Mouse (Mus musculus) heart, adult 2 months (tissue): Measurements from ENCODE around the gene H1f0. TPM values are rescaled to one million over a fixed set of nuclear protein-coding genes. Genes with fewer than 3 reads are reported as not detected.

Experiments used
- DNase-seq, 2 experiments: peaks; one replicate each; pipeline ENCODE4 v3.0.0; 2021
- H3K27ac ChIP-seq: fragments of 200-600 bp; 2 replicates; pipeline ENCODE4 v1.8.1; 2022
- H3K27me3 ChIP-seq: fragments of 200-500 bp; 2 replicates; pipeline ENCODE4 v1.6.1; 2012; ENCODE audit warnings: mild to moderate bottlenecking, low read length, inconsistent platforms, mixed read lengths; ENCODE audit not compliant: control insufficient read depth, insufficient read depth
- H3K36me3 ChIP-seq: fragments of 200-500 bp; 2 replicates; pipeline ENCODE4 v1.6.1; 2012; ENCODE audit warnings: low read length, inconsistent platforms; ENCODE audit not compliant: control insufficient read depth, insufficient read depth
- H3K4me1 ChIP-seq: fragments of 200-500 bp; 2 replicates; pipeline ENCODE4 v1.6.1; 2011; ENCODE audit warnings: low read length; ENCODE audit not compliant: control insufficient read depth, insufficient read depth
- H3K4me3 ChIP-seq: fragments of 200-600 bp; 2 replicates; pipeline ENCODE4 v1.8.1; 2022
- H3K79me2 ChIP-seq: fragments of 200-500 bp; replicated peaks from 2 replicates; pipeline ENCODE4 v1.6.1; 2012; ENCODE audit warnings: mild to moderate bottlenecking, inconsistent platforms, low read length, moderate library complexity, mixed read lengths; ENCODE audit not compliant: control insufficient read depth, insufficient read depth
- H3K9ac ChIP-seq: fragments of 200-500 bp; 2 replicates; pipeline ENCODE4 v1.6.1; 2012; ENCODE audit warnings: low read depth, mild to moderate bottlenecking, control low read depth, inconsistent platforms, low read length, mixed read lengths
- CTCF ChIP-seq: fragments of 200-600 bp; IDR thresholded peaks from 2 replicates; pipeline ENCODE4 v1.8.1; 2022; ENCODE audit warnings: antibody characterized with exemption, mild to moderate bottlenecking, moderate library complexity
- EP300 ChIP-seq: fragments of 200-500 bp; IDR thresholded peaks from 2 replicates; pipeline ENCODE4 v1.6.1; 2011; ENCODE audit warnings: low read depth, low read length, control low read depth; ENCODE audit not compliant: insufficient read depth
- POLR2A ChIP-seq: fragments of 200-500 bp; IDR thresholded peaks from 2 replicates; pipeline ENCODE4 v1.6.1; 2011; ENCODE audit warnings: mild to moderate bottlenecking, low read depth, low read length, control low read depth; ENCODE audit not compliant: insufficient read depth
- WGBS: fragments of 180-500 bp; shearing (Covaris S2); methylation state at CpG from one replicate; pipeline ENCODE4 v1.1.7; 2018; 5-methylcytosine and 5-hydroxymethylcytosine counted together
- intact Hi-C: fragments of 180-260 bp; cut with DNase I; formaldehyde crosslinking; loops from one replicate; pipeline ENCODE4 v1.15.1; 2025
- polyA plus RNA-seq: library from polyadenylated mRNA; depleted of rRNA; stranded (reverse); fragments of >200 nt; gene quantifications from 2 replicates; pipeline ENCODE4 v1.2.3, GENCODE M21; 2012
- total RNA-seq, 2 experiments: library from RNA; stranded (reverse); gene quantifications; 2 replicates each; pipeline ENCODE4 v1.2.3; 2021

Gene H1f0
- total and polyA plus RNA-seq, 3 experiments: 54.2 to 82.4 (median 73.3) TPM

DNA sequence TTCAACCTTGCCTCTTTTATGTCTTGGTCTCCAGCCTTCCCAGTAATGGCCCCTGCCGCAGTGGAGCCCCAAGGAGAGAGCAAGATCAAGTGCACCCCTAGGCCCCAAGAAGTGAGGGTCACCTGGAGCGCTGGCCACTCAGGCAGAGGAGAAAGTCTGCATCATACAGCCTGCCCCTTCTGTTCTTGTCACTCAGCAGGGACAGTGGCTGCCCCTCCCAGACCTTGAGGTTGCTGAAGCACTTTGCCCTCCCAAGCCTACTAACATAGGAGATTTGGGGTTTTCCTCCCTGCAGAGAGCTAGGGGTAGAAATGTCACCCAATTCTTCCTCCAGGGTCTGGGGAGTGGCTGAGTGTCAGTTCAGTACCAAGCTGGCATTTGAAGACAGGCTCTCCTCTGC lies 24.1 kb downstream of the H1f0 start:
- Histone ChIP-seq H3K4me1 (no peaks in the 10 kb centered on the region), H3K79me2 (no peaks in the 10 kb centered on the region), H3K9ac (no peak overlapping the region), H3K27me3 (no peaks in the 10 kb centered on the region), H3K4me3 (no peak overlapping the region), H3K27ac (no peak overlapping the region), H3K36me3 (no peaks in the 10 kb centered on the region)
- WGBS: 83% methylated on average over 2 of the region's 2 CpGs
- intact Hi-C loops: no loop called here
- no peak for TF ChIP-seq EP300
- no peak for TF ChIP-seq CTCF
- TF ChIP-seq POLR2A: no peak
- DNase-seq: no peak

DNA sequence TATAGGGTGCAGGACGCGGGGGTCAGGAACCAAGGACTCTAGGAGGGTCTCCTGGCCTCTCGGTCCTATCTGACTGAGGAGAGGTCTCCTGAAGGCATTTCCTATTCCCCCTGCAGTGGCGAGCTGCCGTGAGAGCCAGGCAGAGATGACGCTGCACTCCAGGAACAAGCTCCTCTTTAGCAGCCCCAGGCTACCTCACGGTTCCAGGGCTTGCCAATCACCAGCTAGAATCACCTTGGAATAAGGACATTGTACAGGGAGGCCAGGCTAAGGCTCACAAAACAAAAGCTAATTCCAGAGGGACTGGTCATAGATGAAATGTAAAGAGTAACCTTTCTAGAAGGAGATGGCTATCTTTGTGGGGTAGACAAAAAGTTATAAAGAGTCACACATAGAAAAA lies 28.4 kb downstream of the H1f0 start:
- intact Hi-C loops: no loop called here

DNA sequence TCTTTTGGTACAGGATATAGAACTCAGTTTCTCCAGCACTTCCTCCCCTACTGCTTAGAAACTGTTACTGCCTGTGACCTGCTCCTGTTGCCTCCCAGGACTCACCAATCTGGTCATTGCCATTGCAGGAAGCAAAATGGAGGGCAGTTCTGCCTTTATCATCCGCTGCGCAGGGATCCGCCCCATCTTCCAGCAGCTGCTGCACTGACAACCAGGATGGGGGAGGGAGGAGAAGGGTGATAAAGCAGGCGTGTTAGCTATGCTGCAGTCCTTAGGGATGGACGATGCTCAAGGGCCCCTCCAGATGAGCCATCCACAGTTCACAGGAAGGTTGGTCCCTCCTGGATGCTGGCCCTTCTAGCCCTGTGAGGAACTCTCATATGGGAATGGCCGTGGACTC lies 29.6 kb downstream of the H1f0 start:
- Histone ChIP-seq H3K27ac (no peak overlapping the region), H3K36me3 (no peaks in the 10 kb centered on the region), H3K4me3 (no peak overlapping the region), H3K9ac (no peak overlapping the region), H3K27me3 (no peaks in the 10 kb centered on the region), H3K79me2 (peaks cover 2% of the 10 kb centered on the region; the same call in 1 of the 2 replicates), H3K4me1 (no peaks in the 10 kb centered on the region; the same call in 1 of the 2 replicates)
- DNase-seq: no peak
- WGBS: 83% methylated on average over 6 of the region's 6 CpGs
- intact Hi-C loops: no loop called here
- TF ChIP-seq CTCF: no peak
- TF ChIP-seq EP300: no peak
- no peak for TF ChIP-seq POLR2A

More for the DNA sequence above, 28.4 kb downstream of the H1f0 start:
- Histone ChIP-seq H3K4me3 (no peak overlapping the region), H3K79me2 (no peaks in the 10 kb centered on the region), H3K4me1 (no peaks in the 10 kb centered on the region), H3K27ac (no peak overlapping the region), H3K9ac (no peak overlapping the region), H3K36me3 (no peaks in the 10 kb centered on the region), H3K27me3 (no peaks in the 10 kb centered on the region)
- no peak for DNase-seq
- 90% methylated on average over 7 of the region's 7 CpGs for WGBS
- TF ChIP-seq POLR2A: no peak
- TF ChIP-seq EP300: no peak
- no peak for TF ChIP-seq CTCF

DNA sequence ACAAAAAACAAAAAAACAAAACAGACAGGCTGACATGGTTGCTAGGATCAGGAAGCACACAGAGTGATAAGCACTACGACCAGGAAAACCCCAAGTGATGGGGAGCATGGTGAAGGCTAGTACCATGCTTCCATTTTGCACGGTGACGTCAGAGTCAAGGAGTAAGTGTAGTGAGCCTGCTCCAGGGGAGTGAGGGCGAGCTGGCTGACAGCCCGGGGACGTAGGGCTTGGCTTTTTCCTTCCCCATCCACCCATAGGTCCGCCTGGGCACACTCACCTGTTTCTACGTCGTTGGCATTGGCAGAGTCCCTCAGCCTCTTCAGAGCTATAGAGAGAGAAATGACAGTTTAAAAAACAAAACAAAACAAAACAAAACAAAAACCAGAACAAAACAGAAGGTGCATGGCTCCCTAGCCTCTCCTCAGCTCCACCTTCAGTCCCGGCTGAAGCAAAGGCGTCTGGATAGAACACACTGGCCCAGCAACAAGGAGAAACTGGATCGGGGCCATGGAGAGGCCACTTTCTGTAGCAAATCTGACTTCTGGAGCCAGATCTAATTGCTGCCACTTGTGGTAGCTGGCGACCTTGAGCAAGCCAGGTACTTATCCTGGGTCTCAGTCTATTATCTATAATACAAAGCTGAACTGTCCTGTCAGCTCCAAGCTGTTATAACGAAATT lies 32.8 kb downstream of the H1f0 start:
- peaks cover 2% of the 10 kb centered on the region for H3K4me1 ChIP-seq
- H3K9ac ChIP-seq: no peak overlapping the region
- H3K4me3 ChIP-seq: no peak overlapping the region
- peaks cover 2% of the 10 kb centered on the region; the same call in 1 of the 2 replicates for H3K79me2 ChIP-seq
- DNase-seq: no peak
- TF ChIP-seq EP300: no peak
- no peak for TF ChIP-seq CTCF
- TF ChIP-seq POLR2A: no peak
- no peaks in the 10 kb centered on the region for H3K27me3 ChIP-seq
- 76% methylated on average over 14 of the region's 14 CpGs for WGBS
- intact Hi-C loops: no loop called here
- H3K27ac ChIP-seq: no peak overlapping the region
- H3K36me3 ChIP-seq: no peaks in the 10 kb centered on the region

DNA sequence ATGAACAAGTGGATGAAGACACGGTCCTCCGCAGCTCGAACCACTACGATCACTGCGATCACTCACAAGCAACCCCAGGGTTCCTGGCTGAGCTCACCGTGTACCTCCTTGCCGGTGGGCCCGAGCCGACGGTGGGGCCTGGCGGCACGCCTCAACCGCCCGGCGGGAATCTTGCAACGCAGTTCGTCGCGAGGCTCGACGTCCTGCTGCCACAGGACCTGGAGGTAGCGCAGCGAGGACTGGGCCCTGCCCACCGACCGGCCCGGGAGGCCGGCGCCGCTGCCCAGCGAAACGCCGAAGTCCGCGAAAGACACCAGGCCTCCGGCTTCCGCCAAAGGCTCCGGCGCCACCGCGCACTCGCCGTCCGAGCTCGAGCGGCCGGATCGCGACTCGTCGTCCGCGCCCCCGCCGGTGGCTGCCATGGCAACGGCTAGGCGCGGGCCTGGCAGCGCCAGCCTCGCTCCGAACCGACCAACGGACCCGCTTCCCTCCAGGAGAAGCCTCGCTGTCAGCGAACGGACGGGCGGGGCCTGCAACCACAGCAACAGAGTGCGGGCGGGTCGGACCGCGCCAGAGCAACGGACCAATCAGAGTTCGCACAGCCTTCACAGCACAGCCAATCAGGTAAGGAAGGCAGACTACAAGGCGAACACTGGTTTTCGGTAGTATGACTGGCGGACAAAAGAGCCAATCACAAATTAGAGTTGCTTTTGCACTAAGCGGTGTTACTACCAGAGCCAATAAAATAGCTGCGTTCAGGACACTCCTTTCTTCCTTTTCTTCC lies 34.3 kb downstream of the H1f0 start, which contains the start of gene Ankrd54:
Gene Ankrd54 (minus strand): TSS at position 518 of the 784 bp plus-strand sequence.
- intact Hi-C loops: loop anchor here (2.0 kb wide), 1 partner anchor 34 kb away; the partner anchor contains the start of gene H1f0
- Histone ChIP-seq H3K79me2 (peaks cover 2% of the 10 kb centered on the region; the same call in 1 of the 2 replicates), H3K4me1 (peaks cover 2% of the 10 kb centered on the region), H3K27me3 (no peaks in the 10 kb centered on the region), H3K36me3 (no peaks in the 10 kb centered on the region), H3K4me3 (peak within 1 kb of the TSS; percentile 71), H3K9ac (peak within 1 kb of the TSS; percentile 93), H3K27ac (peak within 1 kb of the TSS; percentile 81)
- DNase-seq: peak; percentile 93 to 98
- no peak for TF ChIP-seq CTCF
- peak; percentile 78 for TF ChIP-seq POLR2A
- WGBS: under 1% methylated on average over 80 of the region's 80 CpGs

DNA sequence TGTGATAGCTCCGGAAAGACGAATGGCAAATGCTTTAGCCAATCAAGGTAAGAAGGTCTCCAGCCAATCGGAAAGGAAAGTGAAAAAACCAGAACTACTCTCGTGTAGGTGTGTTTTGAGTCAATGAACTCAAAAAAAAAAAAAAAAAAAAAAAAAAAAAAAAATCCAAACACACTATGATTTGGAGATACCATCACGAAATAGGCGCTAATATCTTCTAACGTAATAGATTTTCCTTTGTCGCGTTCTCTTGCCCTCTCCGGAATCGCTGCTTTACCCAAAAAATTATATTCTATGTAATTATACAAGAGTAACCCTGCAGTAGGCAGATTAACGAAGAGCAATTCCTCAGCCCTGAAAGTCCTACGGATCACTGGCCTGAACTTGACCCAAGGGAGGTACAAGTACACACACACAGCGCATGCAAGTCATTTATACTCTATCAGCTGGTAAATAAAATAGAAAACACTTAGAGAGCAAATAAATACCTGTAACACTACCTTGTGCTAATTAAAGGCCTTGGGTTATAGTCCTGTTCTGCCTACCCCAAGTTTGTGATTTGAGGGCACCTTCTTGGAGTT lies 35.0 kb downstream of the H1f0 start:
- 0 out of 2 replicates have a peak overlapping the region, but pooled peaks have one; percentile 27 for H3K9ac ChIP-seq
- H3K27me3 ChIP-seq: no peaks in the 10 kb centered on the region
- DNase-seq: no peak
- TF ChIP-seq EP300 (no peak), CTCF (no peak), POLR2A (no peak)
- H3K36me3 ChIP-seq: no peaks in the 10 kb centered on the region
- intact Hi-C loops: loop anchor here (2.0 kb wide), 1 partner anchor 34 kb away; the partner anchor contains the start of gene H1f0
- H3K27ac ChIP-seq: peak overlapping the region; percentile 4; the same call in 1 of the 2 replicates
- WGBS: 9% methylated on average over 14 of the region's 14 CpGs
- H3K79me2 ChIP-seq: peaks cover 2% of the 10 kb centered on the region; the same call in 1 of the 2 replicates
- H3K4me1 ChIP-seq: peaks cover 2% of the 10 kb centered on the region
- peak overlapping the region; percentile 42 for H3K4me3 ChIP-seq
